Mouse (Mus musculus): ENCODE measurements at regions not wholly inside any gene's neighbourhood (a gene's known extent, or its start where the extent isn't known, plus 50 kb on each side); places are given as distances from the start of the nearest gene placed in this dataset.

DNA sequence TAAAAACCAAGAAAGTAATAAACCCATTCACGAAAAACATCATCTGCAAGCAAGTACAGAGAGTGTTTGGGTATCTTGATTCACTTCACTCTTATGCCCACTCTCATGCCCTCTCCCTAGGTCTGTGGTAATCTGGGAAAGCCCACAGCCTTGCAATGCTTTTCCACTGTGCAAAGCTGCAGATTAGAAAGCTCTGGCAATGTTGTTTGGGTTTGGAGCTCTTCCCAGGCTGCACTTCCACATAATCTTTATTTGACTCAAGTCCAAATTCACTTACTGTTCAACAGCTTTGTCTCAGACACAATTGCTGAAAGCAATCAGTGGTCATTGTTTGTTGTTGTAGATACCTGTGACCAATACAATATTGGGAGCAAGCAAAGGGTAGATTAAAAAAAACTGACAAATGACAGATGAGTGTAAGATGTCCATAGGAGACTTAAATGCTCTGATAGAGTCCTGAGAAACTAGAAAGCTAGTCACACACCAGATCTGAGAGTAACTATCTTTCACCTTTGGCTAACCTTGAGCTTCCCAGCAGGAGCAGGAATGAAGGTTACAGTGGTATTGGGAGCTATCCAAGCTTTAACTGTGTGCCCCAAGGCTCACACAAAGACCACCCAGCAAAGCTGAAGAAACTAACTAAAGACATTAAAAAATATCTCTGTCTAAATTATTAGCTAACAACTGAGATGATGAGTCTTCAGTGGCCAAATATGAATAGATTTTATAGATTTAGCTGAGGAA, 325.7 kb upstream of the Klf12 start:
- peak; percentile 7 for DNase-seq (ENCODE audit: low spot score)

DNA sequence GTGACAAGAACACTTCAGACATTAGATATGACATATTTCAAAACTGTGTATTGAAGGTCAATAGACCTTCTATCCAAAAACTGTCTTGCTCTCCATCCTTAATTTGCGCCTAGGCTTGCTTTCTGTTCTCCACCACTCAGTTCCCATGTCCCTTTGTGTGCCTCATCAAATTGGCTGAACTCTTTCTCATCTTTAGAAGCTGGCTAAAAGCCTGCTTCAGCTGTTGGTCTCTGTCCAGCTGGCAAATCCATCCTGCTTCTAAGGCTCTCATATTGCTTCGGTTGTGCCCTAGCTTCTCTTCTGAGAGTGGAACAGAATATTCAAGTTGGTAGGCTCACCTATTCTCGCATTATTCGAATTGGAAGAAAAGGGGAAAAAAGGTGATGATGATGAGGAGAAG, 322.6 kb upstream of the Klf12 start:
- peak; percentile 5 for DNase-seq (ENCODE audit: low spot score)

DNA sequence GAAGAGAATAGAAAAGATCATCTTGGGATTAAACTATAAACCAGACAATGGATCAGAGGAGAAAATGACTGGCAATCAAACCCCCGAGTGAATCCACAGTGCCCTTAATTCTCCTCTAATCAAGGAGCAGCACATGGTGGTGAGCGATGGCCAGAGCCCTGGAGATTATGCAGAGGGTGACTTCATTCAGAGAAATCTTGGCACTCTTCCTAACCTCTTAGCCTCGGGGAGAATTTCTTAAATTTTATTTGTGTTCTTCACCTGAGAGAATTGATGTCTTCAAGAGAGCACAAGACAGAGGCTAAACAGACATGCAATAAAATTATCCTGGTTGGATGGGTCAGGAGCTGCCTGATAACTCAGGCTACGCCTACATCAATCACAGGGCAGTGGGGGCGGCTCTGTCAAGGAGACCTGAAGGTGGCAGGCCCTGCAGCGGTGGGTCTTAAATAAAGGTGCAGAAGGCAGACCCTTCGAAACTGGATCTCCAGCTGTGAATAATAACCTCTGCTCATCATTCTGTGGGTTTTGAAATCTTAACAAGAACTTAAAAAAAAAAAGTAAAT, 316.5 kb upstream of the Klf12 start:
- no peak for DNase-seq (ENCODE audit: low spot score)

- no peak for DNase-seq (ENCODE audit: low spot score)
These were observed 285.5 kb upstream of the Klf12 start for GRCm38 (mm10) chr14:100570026-100570425.

- DNase-seq (ENCODE audit: low spot score), result no peak
These were observed 277.4 kb upstream of the Klf12 start for GRCm38 (mm10) chr14:100561884-100562283.

DNA sequence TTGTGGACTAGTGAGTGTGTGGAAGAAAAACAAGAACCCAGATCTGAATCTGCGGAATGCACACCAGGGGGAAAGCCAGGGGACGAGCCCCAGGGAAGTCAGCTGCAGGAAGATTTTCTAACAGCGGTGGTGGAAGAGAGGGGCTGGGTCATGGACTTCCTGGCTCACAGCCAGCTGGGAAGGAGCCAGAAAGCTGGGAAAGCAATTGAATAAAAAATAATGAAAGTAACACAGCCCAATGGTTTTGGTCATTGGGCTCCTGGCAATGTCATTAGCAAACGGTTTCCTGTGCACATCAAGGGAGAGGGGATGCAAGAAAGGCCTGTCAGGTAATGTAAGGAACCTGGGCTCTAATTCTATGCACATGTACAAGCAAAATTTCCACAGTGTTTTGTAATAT, 273.9 kb upstream of the Klf12 start:
- DNase-seq (ENCODE audit: low spot score), result peak; percentile 35

- DNase-seq (ENCODE audit: low spot score), result no peak
These were observed 268.0 kb upstream of the Klf12 start for GRCm38 (mm10) chr14:100552466-100552865.

GRCm38 (mm10) chr14:100550266-100550665, 265.8 kb upstream of the Klf12 start:
- no peak for DNase-seq (ENCODE audit: low spot score)

- no peak for DNase-seq (ENCODE audit: low spot score)
These were observed 245.7 kb upstream of the Klf12 start for GRCm38 (mm10) chr14:100530217-100530616.

- no peak for DNase-seq (ENCODE audit: low spot score)
These were observed 245.3 kb upstream of the Klf12 start for GRCm38 (mm10) chr14:100529758-100530157.

DNA sequence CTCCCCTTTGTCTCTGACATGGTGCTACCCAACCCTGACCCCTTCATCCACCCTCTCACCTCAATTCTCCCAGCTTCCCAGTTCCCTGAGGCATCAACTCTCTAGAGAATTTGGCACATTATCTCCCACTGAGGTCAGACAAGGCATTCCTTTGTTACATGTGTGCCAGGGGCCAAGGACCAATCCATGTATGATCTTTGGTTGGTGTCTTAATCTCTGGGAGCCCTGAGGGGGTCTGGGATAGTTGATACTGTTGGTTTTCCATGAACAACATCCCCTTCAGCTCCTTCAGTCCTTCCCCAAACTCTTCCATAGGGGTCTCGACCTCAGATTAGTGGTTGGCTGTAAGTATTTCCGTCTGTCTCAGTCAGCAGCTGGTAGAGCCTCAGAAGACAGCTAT, 224.9 kb upstream of the Klf12 start:
- no peak for DNase-seq (ENCODE audit: low spot score)

- DNase-seq (ENCODE audit: low spot score), result no peak
These were observed 223.6 kb upstream of the Klf12 start for GRCm38 (mm10) chr14:100508087-100508486.

GRCm38 (mm10) chr14:100507616-100508015, 223.1 kb upstream of the Klf12 start:
- DNase-seq (ENCODE audit: low spot score), result no peak

- no peak for DNase-seq (ENCODE audit: low spot score)
These were observed 204.4 kb upstream of the Klf12 start for GRCm38 (mm10) chr14:100488837-100489236.

GRCm38 (mm10) chr14:100485489-100485888, 201.0 kb upstream of the Klf12 start:
- no peak for DNase-seq (ENCODE audit: low spot score)

- DNase-seq (ENCODE audit: low spot score), result no peak
These were observed 199.6 kb upstream of the Klf12 start for GRCm38 (mm10) chr14:100484101-100484500.

DNA sequence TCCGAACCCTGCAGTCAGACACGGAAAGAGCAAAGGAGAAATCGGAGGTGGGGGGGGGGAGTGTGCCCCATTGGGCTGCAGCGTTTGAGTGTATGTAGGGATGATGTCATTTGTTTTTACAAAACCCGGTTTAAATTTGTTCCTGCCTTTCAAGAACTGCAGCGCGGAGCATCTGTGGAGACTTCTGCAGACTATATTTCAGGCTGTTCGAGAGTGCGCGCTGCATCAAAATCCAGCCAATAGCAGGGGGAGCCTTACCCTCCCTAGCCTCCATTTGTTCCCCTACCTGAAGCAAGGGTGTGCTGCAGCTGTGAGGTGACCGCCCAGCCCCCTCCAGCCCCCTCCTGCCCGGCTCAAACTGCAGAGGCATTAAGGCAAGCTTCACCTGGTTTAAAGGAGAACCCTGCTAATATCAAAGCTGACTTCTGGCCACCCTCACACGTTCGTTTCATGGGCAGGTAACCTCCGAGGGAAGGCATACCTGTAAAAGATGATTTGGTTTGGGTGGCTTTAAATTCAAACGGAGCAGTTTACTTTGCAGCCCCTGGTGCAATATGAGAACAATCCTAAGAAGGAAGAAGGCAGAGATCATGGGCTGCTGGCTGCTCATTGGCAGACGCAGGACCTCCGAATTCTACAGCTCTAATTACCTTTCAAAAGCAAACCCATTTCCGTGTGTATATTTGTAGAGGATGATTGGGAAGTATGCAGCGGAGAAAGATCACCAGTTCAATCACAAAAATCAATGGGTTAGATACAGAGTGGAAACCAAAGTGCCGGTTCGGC, 193.3 kb upstream of the Klf12 start:
- no peak for DNase-seq (ENCODE audit: low spot score)

DNA sequence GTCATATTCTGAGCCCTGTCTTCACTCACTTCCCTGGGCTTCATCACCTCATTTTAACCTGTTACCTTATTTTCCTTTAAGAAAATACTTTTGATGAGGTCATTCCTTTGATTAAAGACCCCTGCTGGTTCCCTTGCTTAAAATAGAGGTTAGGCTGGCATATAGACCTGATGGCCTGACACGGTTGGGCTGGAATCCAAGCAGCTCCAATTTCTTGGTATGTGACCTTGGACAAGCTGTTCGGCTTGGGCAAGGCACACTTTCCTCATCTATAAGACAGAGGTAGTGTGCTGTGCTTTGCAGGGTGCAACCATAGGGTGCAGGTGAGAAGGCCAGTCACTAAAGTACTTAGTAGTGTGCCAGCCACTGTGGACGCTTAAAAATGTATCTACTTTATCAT, 183.8 kb upstream of the Klf12 start:
- no peak for DNase-seq (ENCODE audit: low spot score)

- DNase-seq (ENCODE audit: low spot score), result no peak
These were observed 177.8 kb upstream of the Klf12 start for GRCm38 (mm10) chr14:100462321-100462720.

DNA sequence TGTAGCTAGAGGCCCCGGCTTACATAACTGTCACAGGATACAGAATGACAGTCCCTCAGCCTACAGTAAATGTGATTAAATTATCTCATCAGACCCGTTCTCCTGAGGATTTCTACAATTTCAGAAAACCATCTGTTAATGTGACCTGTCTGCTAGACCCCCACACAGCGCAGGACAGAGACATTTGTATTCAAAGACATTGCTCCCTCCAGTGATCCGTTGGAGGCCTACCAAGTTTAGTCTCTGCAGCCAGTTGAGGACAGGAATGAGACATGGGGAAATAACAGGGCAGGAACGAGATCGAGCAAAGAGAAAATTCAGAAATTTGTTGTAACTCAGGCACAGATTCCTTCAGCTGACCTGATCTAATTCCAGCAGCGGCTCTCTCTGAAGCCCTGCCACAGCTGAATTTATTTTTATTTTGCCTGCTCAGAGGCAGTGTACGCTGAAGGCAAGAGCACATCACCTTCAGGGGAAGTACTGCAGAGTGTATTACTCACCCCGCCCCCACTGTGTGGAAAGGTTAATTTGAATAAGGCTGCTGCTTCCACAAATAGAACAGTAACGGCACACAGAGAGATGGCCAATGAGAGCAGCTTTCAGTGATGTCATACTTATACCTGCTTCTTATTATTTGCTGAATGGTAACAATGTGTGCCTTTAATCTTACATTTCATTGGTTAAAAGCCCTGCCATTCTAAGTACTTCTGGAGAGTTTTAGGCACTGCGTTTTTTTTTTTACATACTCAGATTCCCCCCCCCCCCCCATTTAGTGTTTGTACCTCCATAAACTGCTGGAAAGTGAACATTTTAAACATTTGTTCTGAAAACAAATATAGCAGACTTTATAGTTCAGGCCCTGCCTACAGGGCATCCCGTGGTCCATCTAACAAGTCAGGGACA, 176.9 kb upstream of the Klf12 start:
- no peak for DNase-seq (ENCODE audit: low spot score)

DNA sequence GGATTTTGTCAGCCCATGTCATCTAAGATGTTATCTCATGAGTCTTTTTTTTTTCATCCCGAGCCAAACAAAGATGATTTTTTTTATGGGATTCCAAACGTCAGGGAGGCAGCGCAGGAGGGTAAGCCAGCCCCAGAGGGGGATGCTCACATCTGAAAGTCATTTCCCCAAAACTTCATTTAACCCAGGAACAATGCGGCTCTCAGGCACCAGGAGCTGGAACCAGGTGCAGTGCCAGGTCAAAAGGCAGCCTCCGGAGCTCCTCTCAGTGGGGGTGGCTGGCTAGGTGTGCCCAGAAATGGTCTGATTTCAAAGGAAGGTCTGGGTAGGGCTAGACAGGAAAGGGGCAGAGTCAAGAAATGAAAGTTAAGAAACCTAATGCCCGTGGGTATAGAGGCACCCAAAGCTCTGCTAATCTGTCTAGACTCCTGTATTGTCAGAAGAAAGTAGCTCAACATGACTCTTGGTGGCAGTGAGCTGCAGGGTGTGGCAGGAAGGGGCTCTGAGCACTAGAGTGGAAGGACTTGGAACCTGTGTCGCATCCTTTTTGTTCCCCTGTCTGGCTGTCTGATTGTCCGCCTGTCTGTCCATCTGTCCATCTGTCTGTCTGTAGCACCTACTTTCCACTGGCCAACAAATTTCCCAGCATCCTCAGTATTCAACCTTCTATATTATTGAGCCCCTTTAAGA, 175.3 kb upstream of the Klf12 start:
- peak; percentile 3 for DNase-seq (ENCODE audit: low spot score)
